Mouse (Mus musculus) liver, embryonic 14.5 days (tissue): ENCODE results near the gene Med13l. TPM values are rescaled to one million over a fixed set of nuclear protein-coding genes. Genes with fewer than 3 reads are reported as not detected.

Experiments used
- ATAC-seq: fragments of 200-750 bp; cut with Nextera tagmentation; 2 replicates; pipeline ENCODE4 v1.8.0; 2017; ENCODE audit warnings: moderate number of reproducible peaks, mild to moderate bottlenecking, moderate library complexity; ENCODE audit not compliant: insufficient read depth
- DNase-seq, 3 experiments: peaks; one replicate each; pipeline ENCODE4 v3.0.0-alpha.2; 2012 to 2013; ENCODE audit warnings: low read depth in 3 of 3, low spot score in 3 of 3
- H3K27ac ChIP-seq: fragments of 300-500 bp; sonication (generic); 2 replicates; pipeline ENCODE4 v1.5.1; 2014; ENCODE audit warnings: moderate library complexity, mild to moderate bottlenecking, control low read depth, inconsistent platforms
- H3K27me3 ChIP-seq: fragments of 300-500 bp; sonication (generic); 2 replicates; pipeline ENCODE4 v1.6.1; 2014; ENCODE audit warnings: mild to moderate bottlenecking, low read length, moderate library complexity; ENCODE audit not compliant: control insufficient read depth, insufficient read depth
- H3K36me3 ChIP-seq: fragments of 300-500 bp; sonication (generic); replicated peaks from 2 replicates; pipeline ENCODE4 v1.6.1; 2014; ENCODE audit warnings: low read depth; ENCODE audit not compliant: control insufficient read depth, insufficient read depth
- H3K4me1 ChIP-seq, 2 experiments: fragments of 200-500 bp in 1 of 2; fragments of 300-500 bp in 1 of 2; sonication (generic) in 1 of 2; replicated peaks; 2 replicates each; pipeline ENCODE4 v1.6.1; 2012 to 2014; ENCODE audit warnings: antibody characterized with exemption in 1 of 2, inconsistent platforms in 1 of 2, low read length in 1 of 2; ENCODE audit not compliant: control insufficient read depth in 2 of 2, insufficient read depth in 2 of 2
- H3K4me2 ChIP-seq: fragments of 300-500 bp; sonication (generic); 2 replicates; pipeline ENCODE4 v1.6.1; 2014; ENCODE audit warnings: low read depth, mild to moderate bottlenecking, control low read depth, moderate library complexity
- H3K4me3 ChIP-seq, 2 experiments: fragments of 200-500 bp in 1 of 2; fragments of 300-500 bp in 1 of 2; sonication (generic) in 1 of 2; 2 replicates each; pipeline ENCODE4 v1.5.1; 2012 to 2014; ENCODE audit warnings: low read depth in 2 of 2, low read length in 2 of 2, mild to moderate bottlenecking in 2 of 2, control low read depth in 1 of 2, inconsistent platforms in 1 of 2, moderate library complexity in 1 of 2; ENCODE audit not compliant: insufficient read depth in 1 of 2
- H3K9ac ChIP-seq: fragments of 300-500 bp; sonication (generic); replicated peaks from 2 replicates; pipeline ENCODE4 v1.6.1; 2014; ENCODE audit warnings: mild to moderate bottlenecking, control low read depth, moderate library complexity
- H3K9me3 ChIP-seq: fragments of 300-500 bp; sonication (generic); 2 replicates; pipeline ENCODE4 v1.6.1; 2016; ENCODE audit warnings: low read length, mixed read lengths; ENCODE audit not compliant: control insufficient read depth
- CTCF ChIP-seq: IDR thresholded peaks from 2 replicates; pipeline ENCODE4 v1.5.1; 2016; ENCODE audit warnings: antibody characterized with exemption, low read depth, control low read depth
- EP300 ChIP-seq: IDR thresholded peaks from 2 replicates; pipeline ENCODE4 v1.6.1; 2016; ENCODE audit warnings: antibody characterized with exemption, low read depth
- WGBS: fragments of 180-500 bp; shearing (Covaris S2); extraction: QIAGEN DNeasy Blood & Tissue Kit; methylation state at CpG from one replicate; pipeline ENCODE4 v1.1.7; 2014; ENCODE audit not compliant: insufficient replicate concordance; 5-methylcytosine and 5-hydroxymethylcytosine counted together
- polyA plus RNA-seq, 2 experiments: library from polyadenylated mRNA; depleted of rRNA in 1 of 2; stranded (reverse) in 1 of 2; unstranded in 1 of 2; fragments of >200 nt; fragmentation: Nextera tagmentation in 1 of 2; extraction: Ambion mirVana in 1 of 2; gene quantifications; 2 replicates each; pipeline versions ENCODE4 v1.2.1 to v1.2.3; 2012 to 2014

Med13l gene
- polyA plus RNA-seq, 2 experiments: 6.4 to 9.9 TPM

- Histone ChIP-seq H3K27ac (no peak overlapping the region), H3K9me3 (no peaks in the 10 kb centered on the region), H3K4me1 (peaks cover 31 to 53% of the 10 kb centered on the region in 2 experiments), H3K9ac (no peak overlapping the region), H3K27me3 (no peaks in the 10 kb centered on the region), H3K36me3 (no peaks in the 10 kb centered on the region), H3K4me2 (no peak overlapping the region; the same call in 1 of the 2 replicates), H3K4me3 (no peak overlapping the region)
- TF ChIP-seq EP300 (no peak), CTCF (no peak)
- DNase-seq: no peak
- WGBS: 57% methylated on average over 8 of the region's 8 CpGs
- ATAC-seq: no peak
Measured at GRCm38 (mm10) chr5:118644511-118644910, 84.0 kb downstream of the Med13l start.

- TF ChIP-seq EP300 (no peak), CTCF (peak; percentile 40; the same call in 1 of the 2 replicates)
- Histone ChIP-seq H3K27ac (no peak overlapping the region), H3K9me3 (no peaks in the 10 kb centered on the region), H3K27me3 (no peaks in the 10 kb centered on the region), H3K9ac (no peak overlapping the region), H3K4me3 (no peak overlapping the region), H3K4me1 (peaks cover 31 to 54% of the 10 kb centered on the region in 2 experiments), H3K4me2 (no peak overlapping the region), H3K36me3 (no peaks in the 10 kb centered on the region)
- 61% methylated on average over 10 of the region's 10 CpGs for WGBS
- DNase-seq (no peak), ATAC-seq (0 out of 2 replicates have a peak, but pooled peaks have one; percentile 32)
Measured at GRCm38 (mm10) chr5:118645196-118645805, 84.8 kb downstream of the Med13l start.

GRCm38 (mm10) chr5:118646897-118647296 is 86.4 kb downstream of the Med13l start:
- Histone ChIP-seq H3K4me2 (no peak overlapping the region), H3K4me3 (no peak overlapping the region), H3K9ac (no peak overlapping the region), H3K27ac (no peak overlapping the region), H3K9me3 (no peaks in the 10 kb centered on the region), H3K36me3 (no peaks in the 10 kb centered on the region), H3K4me1 (peaks cover 31 to 52% of the 10 kb centered on the region in 2 experiments), H3K27me3 (no peaks in the 10 kb centered on the region)
- ATAC-seq (no peak), DNase-seq (no peak)
- TF ChIP-seq CTCF (no peak), EP300 (no peak)
- 75% methylated on average over 5 of the region's 5 CpGs for WGBS

GRCm38 (mm10) chr5:118647384-118647783 is 86.9 kb downstream of the Med13l start:
- Histone ChIP-seq H3K27ac (no peak overlapping the region), H3K4me3 (no peak overlapping the region), H3K9ac (no peak overlapping the region), H3K9me3 (no peaks in the 10 kb centered on the region), H3K27me3 (no peaks in the 10 kb centered on the region), H3K4me1 (peaks cover 31 to 51% of the 10 kb centered on the region in 2 experiments), H3K36me3 (no peaks in the 10 kb centered on the region), H3K4me2 (no peak overlapping the region)
- TF ChIP-seq CTCF (no peak), EP300 (no peak)
- WGBS: 24% methylated on average over 6 of the region's 6 CpGs
- DNase-seq: no peak
- no peak for ATAC-seq

- Histone ChIP-seq H3K9me3 (no peaks in the 10 kb centered on the region), H3K4me2 (no peak overlapping the region), H3K36me3 (no peaks in the 10 kb centered on the region), H3K4me3 (no peak overlapping the region), H3K27ac (no peak overlapping the region), H3K27me3 (no peaks in the 10 kb centered on the region), H3K4me1 (peaks cover 12 to 34% of the 10 kb centered on the region in 2 experiments), H3K9ac (no peak overlapping the region)
- TF ChIP-seq CTCF: no peak
- TF ChIP-seq EP300: no peak
- WGBS: 84% methylated on average over 10 of the region's 10 CpGs
- DNase-seq (no peak), ATAC-seq (no peak)
Measured at GRCm38 (mm10) chr5:118649215-118650006, 88.9 kb downstream of the Med13l start.
